Mouse (Mus musculus) kidney, postnatal 14 days (tissue): Measurements from ENCODE around the gene Dlgap4.

ENCODE experiments used
- DNase-seq: peaks from one replicate; pipeline ENCODE4 v3.0.0; 2022; ENCODE audit warnings: mixed read lengths

Dlgap4 gene

GRCm38 (mm10) chr2:156747315-156747714 lies 133.8 kb downstream of the Dlgap4 start:
- DNase-seq = no peak

GRCm38 (mm10) chr2:156749687-156750086 lies 136.2 kb downstream of the Dlgap4 start:
- DNase-seq = no peak

- no peak for DNase-seq
Observed at GRCm38 (mm10) chr2:156756937-156757336, 143.4 kb downstream of the Dlgap4 start.

- DNase-seq = peak; percentile 45
Observed at GRCm38 (mm10) chr2:156760843-156761505, 147.5 kb downstream of the Dlgap4 start.

GRCm38 (mm10) chr2:156761521-156762278 lies 148.2 kb downstream of the Dlgap4 start:
- no peak for DNase-seq

- DNase-seq = peak; percentile 42
Observed at GRCm38 (mm10) chr2:156762499-156762898, 149.0 kb downstream of the Dlgap4 start.

GRCm38 (mm10) chr2:156763101-156763500 lies 149.6 kb downstream of the Dlgap4 start:
- peak; percentile 85 for DNase-seq

- DNase-seq = no peak
Observed at GRCm38 (mm10) chr2:156764022-156764421, 150.5 kb downstream of the Dlgap4 start.

- DNase-seq = no peak
Observed at GRCm38 (mm10) chr2:156764747-156765146, 151.2 kb downstream of the Dlgap4 start.

- DNase-seq = no peak
Observed at GRCm38 (mm10) chr2:156765593-156765992, 152.1 kb downstream of the Dlgap4 start.

GRCm38 (mm10) chr2:156766227-156767019 lies 152.9 kb downstream of the Dlgap4 start:
- no peak for DNase-seq

GRCm38 (mm10) chr2:156767108-156767507 lies 153.6 kb downstream of the Dlgap4 start:
- no peak for DNase-seq

- no peak for DNase-seq
Observed at GRCm38 (mm10) chr2:156769274-156769673, 155.8 kb downstream of the Dlgap4 start.

- no peak for DNase-seq
Observed at GRCm38 (mm10) chr2:156773470-156773869, 160.0 kb downstream of the Dlgap4 start.

GRCm38 (mm10) chr2:156774035-156774737 lies 160.7 kb downstream of the Dlgap4 start:
- DNase-seq = no peak

GRCm38 (mm10) chr2:156774738-156775454 lies 161.4 kb downstream of the Dlgap4 start, which contains the start of gene Myl9:
Gene Myl9 (plus strand): TSS chr2:156775420.
- DNase-seq = peak; percentile 79

- DNase-seq = no peak
Observed at GRCm38 (mm10) chr2:156775455-156776435, 162.2 kb downstream of the Dlgap4 start.

GRCm38 (mm10) chr2:156776907-156777306 lies 163.4 kb downstream of the Dlgap4 start:
- DNase-seq = no peak

GRCm38 (mm10) chr2:156777326-156778004 lies 164.0 kb downstream of the Dlgap4 start:
- DNase-seq = peak; percentile 70

GRCm38 (mm10) chr2:156778571-156778970 lies 165.1 kb downstream of the Dlgap4 start:
- no peak for DNase-seq
